Mouse (Mus musculus): ENCODE measurements at regions not wholly inside any gene's neighbourhood (a gene's known extent, or its start where the extent isn't known, plus 50 kb on each side); places are given as distances from the start of the nearest gene placed in this dataset.

- no peak for ATAC-seq (ENCODE audit: low FRiP score, low read depth)
- H3K27ac ChIP-seq, result no peak overlapping the region
- no peaks in the 10 kb centered on the region for H3K36me3 ChIP-seq
- peaks cover 4% of the 10 kb centered on the region for H3K4me1 ChIP-seq
- H3K4me3 ChIP-seq, result no peak overlapping the region
- H3K9me3 ChIP-seq, result no peaks in the 10 kb centered on the region
- WGBS, result 84% methylated on average over 6 of the region's 6 CpGs
- H3K4me2 ChIP-seq (replicated peaks), result no peak overlapping the region
- no peaks in the 10 kb centered on the region for H3K27me3 ChIP-seq
- no peak overlapping the region for H3K9ac ChIP-seq
Measured at GRCm38 (mm10) chr9:120857849-120858510, 71.0 kb upstream of the Ctnnb1 start.

GRCm38 (mm10) chr9:120860969-120861595 is 67.9 kb upstream of the Ctnnb1 start:
- Histone ChIP-seq H3K9ac (no peak overlapping the region), H3K27me3 (no peaks in the 10 kb centered on the region), H3K4me1 (peaks cover 9% of the 10 kb centered on the region), H3K4me2 (replicated peaks) (no peak overlapping the region), H3K36me3 (no peaks in the 10 kb centered on the region), H3K9me3 (no peaks in the 10 kb centered on the region), H3K4me3 (no peak overlapping the region), H3K27ac (no peak overlapping the region)
- no peak for ATAC-seq (ENCODE audit: low FRiP score, low read depth)
- 58% methylated on average over 8 of the region's 8 CpGs for WGBS

GRCm38 (mm10) chr9:120861788-120862345 is 67.1 kb upstream of the Ctnnb1 start:
- H3K4me1 ChIP-seq, result peaks cover 17% of the 10 kb centered on the region
- no peak overlapping the region for H3K27ac ChIP-seq
- no peak for ATAC-seq (ENCODE audit: low FRiP score, low read depth)
- H3K4me3 ChIP-seq, result no peak overlapping the region
- H3K36me3 ChIP-seq, result no peaks in the 10 kb centered on the region
- H3K27me3 ChIP-seq, result no peaks in the 10 kb centered on the region
- 80% methylated on average over 12 of the region's 12 CpGs for WGBS
- H3K9me3 ChIP-seq, result no peaks in the 10 kb centered on the region
- no peak overlapping the region for H3K4me2 ChIP-seq (replicated peaks)
- peak overlapping the region; percentile 31; the same call in 1 of the 2 replicates for H3K9ac ChIP-seq

- no peaks in the 10 kb centered on the region for H3K27me3 ChIP-seq
- peaks cover 41% of the 10 kb centered on the region for H3K4me1 ChIP-seq
- WGBS, result 86% methylated on average over 2 of the region's 3 CpGs
- no peak overlapping the region for H3K27ac ChIP-seq
- H3K4me2 ChIP-seq (replicated peaks), result no peak overlapping the region
- H3K9me3 ChIP-seq, result no peaks in the 10 kb centered on the region
- no peaks in the 10 kb centered on the region for H3K36me3 ChIP-seq
- no peak overlapping the region for H3K9ac ChIP-seq
- no peak overlapping the region for H3K4me3 ChIP-seq
- no peak for ATAC-seq (ENCODE audit: low FRiP score, low read depth)
Measured at GRCm38 (mm10) chr9:120864410-120864809, 64.6 kb upstream of the Ctnnb1 start.

- Histone ChIP-seq H3K4me2 (replicated peaks) (peak overlapping the region; percentile 35), H3K4me3 (no peak overlapping the region), H3K27ac (peak overlapping the region; percentile 84), H3K9ac (0 out of 2 replicates have a peak overlapping the region, but pooled peaks have one; percentile 43), H3K27me3 (no peaks in the 10 kb centered on the region), H3K36me3 (no peaks in the 10 kb centered on the region), H3K4me1 (peaks cover 56% of the 10 kb centered on the region), H3K9me3 (no peaks in the 10 kb centered on the region)
- 41% methylated on average over 5 of the region's 5 CpGs for WGBS
- no peak for ATAC-seq (ENCODE audit: low FRiP score, low read depth)
Measured at GRCm38 (mm10) chr9:120866251-120866650, 62.8 kb upstream of the Ctnnb1 start.

- 41% methylated on average over 4 of the region's 4 CpGs for WGBS
- no peak overlapping the region; the same call in 1 of the 2 replicates for H3K4me2 ChIP-seq (replicated peaks)
- H3K36me3 ChIP-seq, result no peaks in the 10 kb centered on the region
- peak; percentile 51 for ATAC-seq (ENCODE audit: low FRiP score, low read depth)
- H3K9ac ChIP-seq, result peak overlapping the region; percentile 43; the same call in 1 of the 2 replicates
- H3K9me3 ChIP-seq, result no peaks in the 10 kb centered on the region
- H3K27me3 ChIP-seq, result no peaks in the 10 kb centered on the region
- peak overlapping the region; percentile 84; the same call in 1 of the 2 replicates for H3K27ac ChIP-seq
- no peak overlapping the region for H3K4me3 ChIP-seq
- H3K4me1 ChIP-seq, result peaks cover 56% of the 10 kb centered on the region
Measured at GRCm38 (mm10) chr9:120866709-120867108, 62.3 kb upstream of the Ctnnb1 start.

GRCm38 (mm10) chr9:120867861-120868260 is 61.2 kb upstream of the Ctnnb1 start:
- Histone ChIP-seq H3K36me3 (no peaks in the 10 kb centered on the region), H3K4me3 (no peak overlapping the region), H3K4me2 (replicated peaks) (no peak overlapping the region), H3K4me1 (peaks cover 56% of the 10 kb centered on the region), H3K9me3 (no peaks in the 10 kb centered on the region), H3K27me3 (no peaks in the 10 kb centered on the region), H3K27ac (no peak overlapping the region), H3K9ac (no peak overlapping the region)
- 79% methylated on average over 2 of the region's 2 CpGs for WGBS
- no peak for ATAC-seq (ENCODE audit: low FRiP score, low read depth)

- H3K9ac ChIP-seq, result no peak overlapping the region
- H3K27me3 ChIP-seq, result no peaks in the 10 kb centered on the region
- ATAC-seq (ENCODE audit: low FRiP score, low read depth), result no peak
- no peak overlapping the region for H3K4me3 ChIP-seq
- peaks cover 56% of the 10 kb centered on the region for H3K4me1 ChIP-seq
- no peaks in the 10 kb centered on the region for H3K36me3 ChIP-seq
- H3K9me3 ChIP-seq, result no peaks in the 10 kb centered on the region
- 83% methylated on average over 4 of the region's 4 CpGs for WGBS
- no peak overlapping the region for H3K4me2 ChIP-seq (replicated peaks)
- no peak overlapping the region; the same call in 1 of the 2 replicates for H3K27ac ChIP-seq
Measured at GRCm38 (mm10) chr9:120868330-120868729, 60.7 kb upstream of the Ctnnb1 start.

GRCm38 (mm10) chr9:120869432-120870081 is 59.5 kb upstream of the Ctnnb1 start:
- Histone ChIP-seq H3K4me1 (peaks cover 55% of the 10 kb centered on the region), H3K9ac (peak overlapping the region; percentile 43; the same call in 1 of the 2 replicates), H3K4me2 (replicated peaks) (peak overlapping the region; percentile 52), H3K27me3 (no peaks in the 10 kb centered on the region), H3K36me3 (no peaks in the 10 kb centered on the region), H3K4me3 (peak overlapping the region; percentile 12; the same call in 1 of the 2 replicates), H3K27ac (peak overlapping the region; percentile 88), H3K9me3 (no peaks in the 10 kb centered on the region)
- ATAC-seq (ENCODE audit: low FRiP score, low read depth), result 0 out of 2 replicates have a peak, but pooled peaks have one; percentile 34
- 30% methylated on average over 19 of the region's 19 CpGs for WGBS

- peaks cover 26% of the 10 kb centered on the region for H3K4me1 ChIP-seq
- H3K27me3 ChIP-seq, result no peaks in the 10 kb centered on the region
- H3K4me3 ChIP-seq, result no peak overlapping the region
- H3K9ac ChIP-seq, result no peak overlapping the region
- H3K27ac ChIP-seq, result no peak overlapping the region
- no peaks in the 10 kb centered on the region for H3K36me3 ChIP-seq
- no peak for ATAC-seq (ENCODE audit: low FRiP score, low read depth)
- H3K4me2 ChIP-seq (replicated peaks), result no peak overlapping the region
- WGBS, result 97% methylated on average over 3 of the region's 3 CpGs
- no peaks in the 10 kb centered on the region for H3K9me3 ChIP-seq
Measured at GRCm38 (mm10) chr9:120873293-120873692, 55.7 kb upstream of the Ctnnb1 start.

GRCm38 (mm10) chr9:120874416-120874976 is 54.5 kb upstream of the Ctnnb1 start:
- ATAC-seq (ENCODE audit: low FRiP score, low read depth), result no peak
- 91% methylated on average over 5 of the region's 5 CpGs for WGBS
- Histone ChIP-seq H3K9me3 (no peaks in the 10 kb centered on the region), H3K9ac (no peak overlapping the region), H3K27me3 (no peaks in the 10 kb centered on the region), H3K4me2 (replicated peaks) (no peak overlapping the region), H3K4me1 (peaks cover 17% of the 10 kb centered on the region), H3K4me3 (no peak overlapping the region), H3K27ac (no peak overlapping the region), H3K36me3 (no peaks in the 10 kb centered on the region)

- no peak for ATAC-seq (ENCODE audit: low FRiP score, low read depth)
- Histone ChIP-seq H3K9ac (no peak overlapping the region), H3K36me3 (no peaks in the 10 kb centered on the region), H3K9me3 (no peaks in the 10 kb centered on the region), H3K4me1 (peaks cover 8% of the 10 kb centered on the region; the same call in 1 of the 2 replicates), H3K4me3 (no peak overlapping the region), H3K27me3 (no peaks in the 10 kb centered on the region), H3K4me2 (replicated peaks) (no peak overlapping the region), H3K27ac (no peak overlapping the region)
- WGBS, result 83% methylated on average over 2 of the region's 2 CpGs
Measured at GRCm38 (mm10) chr9:120877101-120877500, 51.9 kb upstream of the Ctnnb1 start.
